Mouse (Mus musculus) cerebellum, adult 2 months (tissue): ENCODE measurements at regions not wholly inside any gene's neighbourhood (a gene's known extent, or its start where the extent isn't known, plus 50 kb on each side); places are given as distances from the start of the nearest gene placed in this dataset.

Experiments
- DNase-seq, 2 experiments: peaks; one replicate each; pipeline ENCODE4 v3.0.0; 2021
- H3K27ac ChIP-seq: fragments of 200-500 bp; 2 replicates; pipeline ENCODE4 v1.5.1; 2012; ENCODE audit warnings: low read length, control low read depth, inconsistent platforms; ENCODE audit not compliant: insufficient read depth
- H3K27me3 ChIP-seq: fragments of 200-500 bp; 2 replicates; pipeline ENCODE4 v1.6.1; 2012; ENCODE audit warnings: inconsistent platforms, mild to moderate bottlenecking, low read length, moderate library complexity; ENCODE audit not compliant: control insufficient read depth, insufficient read depth
- H3K4me1 ChIP-seq: fragments of 200-500 bp; 2 replicates; pipeline ENCODE4 v1.6.1; 2011; ENCODE audit warnings: low read length; ENCODE audit not compliant: control insufficient read depth, insufficient read depth
- H3K4me3 ChIP-seq: fragments of 200-500 bp; replicated peaks from 2 replicates; pipeline ENCODE3; 2011; ENCODE audit warnings: mild to moderate bottlenecking, low read depth, low read length, control low read depth; ENCODE audit not compliant: insufficient read depth
- CTCF ChIP-seq: fragments of 200-500 bp; IDR thresholded peaks from 2 replicates; pipeline ENCODE4 v1.5.1; 2011; ENCODE audit warnings: low read depth, mild to moderate bottlenecking, control low read depth, low read length, moderate library complexity, borderline replicate concordance; ENCODE audit not compliant: insufficient read depth
- POLR2A ChIP-seq: fragments of 200-500 bp; IDR thresholded peaks from 2 replicates; pipeline ENCODE4 v1.6.1; 2011; ENCODE audit warnings: low read length, control low read depth, borderline replicate concordance; ENCODE audit not compliant: insufficient read depth
- WGBS: fragments of 180-500 bp; shearing (Covaris S2); methylation state at CpG from one replicate; pipeline ENCODE4 v1.1.7; 2018; 5-methylcytosine and 5-hydroxymethylcytosine counted together

DNA sequence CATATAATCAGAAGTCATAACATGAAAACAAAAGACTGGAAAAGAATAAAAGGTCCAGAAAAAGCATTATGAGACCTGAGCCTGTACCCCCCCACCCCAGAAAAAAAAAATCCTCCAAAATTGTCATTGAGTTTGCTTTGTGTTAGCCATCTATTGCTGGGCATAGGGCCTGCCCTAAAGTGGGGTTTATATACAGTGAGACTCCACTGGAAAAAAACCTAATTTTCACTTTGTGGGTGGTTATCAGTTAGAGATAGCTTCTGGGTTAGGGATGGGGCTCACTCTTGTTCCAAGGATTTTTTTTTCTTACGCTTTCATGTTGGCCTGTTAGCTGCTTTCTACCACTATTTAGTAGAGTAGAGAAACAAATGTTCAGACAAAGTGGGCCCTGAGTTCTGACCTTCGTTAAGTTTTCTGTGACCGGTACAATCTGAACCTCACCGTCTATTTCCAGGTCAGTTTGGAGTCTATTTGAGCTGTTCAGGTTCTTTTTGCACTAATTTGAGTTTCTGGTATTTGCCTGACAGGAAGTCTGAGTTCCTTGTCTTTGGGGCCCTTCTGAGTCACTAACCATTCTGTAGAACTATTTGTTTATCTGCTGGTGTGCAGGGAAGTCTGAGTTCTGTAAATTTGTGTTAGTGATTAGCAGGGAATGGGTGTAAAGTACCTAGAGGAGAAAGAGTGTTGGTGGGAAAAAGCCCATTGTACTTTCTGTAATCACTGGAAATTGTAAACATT lies 208.1 kb downstream of the Parm1 start:
- 91% methylated on average over 4 of the region's 4 CpGs for WGBS
- DNase-seq = no peak
- Histone ChIP-seq H3K27me3 (no peaks in the 10 kb centered on the region), H3K4me3 (no peak overlapping the region), H3K4me1 (no peaks in the 10 kb centered on the region), H3K27ac (no peak overlapping the region)
- no peak for TF ChIP-seq POLR2A

DNA sequence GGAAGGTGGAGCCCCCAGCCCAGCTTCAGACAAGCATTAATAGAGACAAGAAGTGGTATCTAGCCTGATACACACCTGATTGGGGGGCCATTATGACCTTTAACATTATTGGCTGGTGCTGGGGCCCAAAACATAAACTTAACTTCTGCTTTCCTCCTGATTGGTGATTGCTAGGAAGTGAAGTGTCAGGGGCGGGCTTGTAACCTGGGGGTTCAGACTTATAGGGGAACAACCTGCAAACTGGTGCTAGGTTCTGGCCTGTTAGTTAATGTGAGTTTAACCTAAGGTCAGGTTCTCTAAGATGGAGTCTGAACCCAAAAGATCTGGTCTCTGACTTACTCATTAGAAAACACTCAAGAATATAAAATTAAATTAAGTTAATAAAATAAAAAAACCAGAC lies 207.5 kb downstream of the Parm1 start:
- H3K27me3 ChIP-seq = no peaks in the 10 kb centered on the region
- no peak overlapping the region for H3K27ac ChIP-seq
- H3K4me3 ChIP-seq = no peak overlapping the region
- no peak for TF ChIP-seq POLR2A
- TF ChIP-seq CTCF = no peak
- no peak for DNase-seq
- H3K4me1 ChIP-seq = no peaks in the 10 kb centered on the region
- WGBS = 88% methylated on average over 1 of the region's 1 CpGs

DNA sequence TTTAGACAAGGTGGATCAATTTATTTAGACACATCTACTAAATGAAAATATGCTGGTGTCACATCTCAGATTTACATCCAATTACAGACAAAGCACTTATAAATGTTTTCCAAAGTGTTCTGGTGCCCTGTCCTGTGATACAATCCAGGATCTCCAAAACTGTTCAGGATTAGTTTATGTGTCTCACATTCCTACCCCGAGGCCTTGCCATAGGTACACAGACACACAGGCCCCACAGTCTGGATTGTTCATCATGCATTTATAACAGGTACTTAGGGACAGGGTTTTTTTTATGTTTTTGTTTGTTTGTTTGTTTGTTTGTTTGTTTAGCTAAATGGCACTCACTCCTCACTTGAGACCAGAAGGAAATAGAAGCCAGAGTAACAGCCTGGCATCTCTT lies 206.0 kb downstream of the Parm1 start:
- H3K4me3 ChIP-seq = no peak overlapping the region
- no peaks in the 10 kb centered on the region for H3K4me1 ChIP-seq
- whole genome bisulfite sequencing = 38% methylated on average over 1 of the region's 1 CpGs
- TF ChIP-seq POLR2A (no peak), CTCF (no peak)
- no peak overlapping the region for H3K27ac ChIP-seq
- no peak for DNase-seq
- no peaks in the 10 kb centered on the region for H3K27me3 ChIP-seq

DNA sequence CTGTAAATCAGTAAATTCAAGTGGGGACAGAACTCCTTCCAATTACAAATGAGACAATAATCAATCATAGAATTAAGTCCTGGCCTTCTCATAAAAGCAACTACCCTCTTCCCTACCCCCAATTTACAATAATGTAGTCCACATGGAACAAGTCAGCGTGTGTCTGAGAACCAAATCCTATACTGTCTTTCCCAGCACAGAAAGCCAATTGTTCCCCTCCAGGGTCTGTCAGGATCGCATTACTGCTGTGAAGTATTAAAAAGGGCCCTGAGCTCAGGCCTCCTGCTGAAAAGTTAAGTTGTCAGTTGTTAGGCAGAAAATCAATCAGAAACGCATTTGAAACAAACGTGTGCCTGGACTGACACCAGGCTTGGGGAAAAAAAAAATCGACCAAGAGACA lies 205.6 kb downstream of the Parm1 start:
- TF ChIP-seq POLR2A (no peak), CTCF (no peak)
- H3K27me3 ChIP-seq = no peaks in the 10 kb centered on the region
- no peaks in the 10 kb centered on the region for H3K4me1 ChIP-seq
- DNase-seq = no peak
- no peak overlapping the region for H3K4me3 ChIP-seq
- 21% methylated on average over 5 of the region's 5 CpGs for WGBS
- H3K27ac ChIP-seq = no peak overlapping the region

DNA sequence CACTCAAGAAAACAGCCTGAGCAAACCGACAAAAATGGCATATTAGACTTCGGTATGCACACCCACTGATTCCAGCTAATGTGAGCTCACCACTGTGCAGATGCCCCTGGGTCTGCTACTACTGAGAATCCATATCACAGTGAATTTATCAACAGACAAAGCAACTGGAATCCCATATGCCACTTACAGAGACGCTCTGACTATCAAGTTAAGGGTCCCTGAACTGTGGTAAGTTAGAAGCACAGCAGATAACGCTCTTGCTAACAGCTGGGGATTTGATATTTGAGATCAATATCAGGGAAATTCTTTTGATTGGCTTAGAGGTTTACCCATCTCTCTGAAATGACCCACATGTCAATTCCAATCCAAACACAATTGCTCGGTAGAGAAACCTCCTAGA lies 205.0 kb downstream of the Parm1 start:
- H3K27me3 ChIP-seq = no peaks in the 10 kb centered on the region
- 37% methylated on average over 5 of the region's 5 CpGs for WGBS
- no peak overlapping the region for H3K27ac ChIP-seq
- no peaks in the 10 kb centered on the region for H3K4me1 ChIP-seq
- TF ChIP-seq CTCF = no peak
- TF ChIP-seq POLR2A = no peak
- no peak for DNase-seq
- no peak overlapping the region for H3K4me3 ChIP-seq

DNA sequence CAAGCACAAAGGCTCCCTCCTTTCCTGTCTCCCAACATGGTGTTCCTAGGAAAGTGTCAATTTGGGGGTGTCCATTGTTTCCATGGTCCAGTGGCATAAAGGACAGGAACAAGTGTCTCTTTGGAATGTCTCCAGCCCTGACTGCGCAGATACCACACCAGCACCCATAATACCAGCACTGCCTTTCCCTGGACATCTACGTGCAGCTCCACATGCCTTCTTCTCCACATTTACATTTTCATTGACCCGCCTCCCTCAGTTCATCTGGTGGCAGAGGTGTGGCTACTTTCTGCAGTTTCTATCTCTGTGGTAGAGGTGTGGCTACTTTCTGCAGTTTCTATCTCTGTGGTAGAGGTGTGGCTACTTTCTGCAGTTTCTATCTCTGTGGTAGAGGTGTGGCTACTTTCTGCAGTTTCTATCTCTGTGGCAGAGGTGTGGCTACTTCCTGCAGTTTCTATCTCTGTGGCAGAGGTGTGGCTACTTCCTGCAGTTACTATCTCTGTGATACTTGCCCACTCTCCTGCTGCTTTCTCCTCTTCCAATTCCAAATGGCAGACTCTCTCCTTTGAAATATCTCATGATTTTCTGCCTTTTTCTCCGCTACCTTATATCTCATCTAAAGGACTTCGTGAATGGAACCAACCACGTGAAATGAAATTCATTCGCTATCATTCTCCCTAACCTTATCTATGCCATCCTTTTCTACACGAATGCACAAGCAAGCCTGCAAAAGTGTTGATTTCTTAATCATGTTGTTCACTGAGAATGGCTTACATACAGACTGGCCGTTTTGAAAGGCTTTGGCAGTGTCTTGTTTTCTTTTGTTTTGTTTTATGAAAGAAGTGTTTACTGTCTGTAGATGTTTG lies 204.0 kb downstream of the Parm1 start:
- no peak for TF ChIP-seq POLR2A
- TF ChIP-seq CTCF = no peak
- 67% methylated on average over 9 of the region's 9 CpGs for WGBS
- no peak overlapping the region for H3K4me3 ChIP-seq
- H3K27me3 ChIP-seq = no peaks in the 10 kb centered on the region
- H3K27ac ChIP-seq = no peak overlapping the region
- no peak for DNase-seq
- no peaks in the 10 kb centered on the region for H3K4me1 ChIP-seq

DNA sequence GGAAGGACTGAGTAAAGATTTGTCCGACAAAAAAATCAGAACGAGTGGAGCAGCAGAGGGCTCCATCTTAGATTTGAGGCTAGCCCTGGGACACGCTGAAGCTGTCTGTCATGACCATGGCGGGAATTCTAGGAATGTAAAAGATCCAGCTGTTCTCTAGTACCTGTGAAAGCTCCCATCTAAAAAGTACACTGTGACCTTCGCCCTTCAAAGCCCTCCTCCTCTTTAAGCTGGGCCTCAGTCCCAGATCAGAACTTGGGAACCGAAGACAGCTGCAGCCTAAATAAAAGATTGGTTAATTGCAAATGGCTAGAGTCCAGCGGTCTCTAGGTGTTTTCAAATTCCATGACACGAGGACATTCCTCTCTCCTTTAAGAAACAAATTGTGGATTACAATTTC lies 195.6 kb downstream of the Parm1 start:
- 39% methylated on average over 8 of the region's 8 CpGs for WGBS
- TF ChIP-seq POLR2A (no peak), CTCF (no peak)
- H3K27me3 ChIP-seq = no peaks in the 10 kb centered on the region
- H3K4me3 ChIP-seq = no peak overlapping the region
- no peak overlapping the region for H3K27ac ChIP-seq
- DNase-seq = no peak
- no peaks in the 10 kb centered on the region for H3K4me1 ChIP-seq

DNA sequence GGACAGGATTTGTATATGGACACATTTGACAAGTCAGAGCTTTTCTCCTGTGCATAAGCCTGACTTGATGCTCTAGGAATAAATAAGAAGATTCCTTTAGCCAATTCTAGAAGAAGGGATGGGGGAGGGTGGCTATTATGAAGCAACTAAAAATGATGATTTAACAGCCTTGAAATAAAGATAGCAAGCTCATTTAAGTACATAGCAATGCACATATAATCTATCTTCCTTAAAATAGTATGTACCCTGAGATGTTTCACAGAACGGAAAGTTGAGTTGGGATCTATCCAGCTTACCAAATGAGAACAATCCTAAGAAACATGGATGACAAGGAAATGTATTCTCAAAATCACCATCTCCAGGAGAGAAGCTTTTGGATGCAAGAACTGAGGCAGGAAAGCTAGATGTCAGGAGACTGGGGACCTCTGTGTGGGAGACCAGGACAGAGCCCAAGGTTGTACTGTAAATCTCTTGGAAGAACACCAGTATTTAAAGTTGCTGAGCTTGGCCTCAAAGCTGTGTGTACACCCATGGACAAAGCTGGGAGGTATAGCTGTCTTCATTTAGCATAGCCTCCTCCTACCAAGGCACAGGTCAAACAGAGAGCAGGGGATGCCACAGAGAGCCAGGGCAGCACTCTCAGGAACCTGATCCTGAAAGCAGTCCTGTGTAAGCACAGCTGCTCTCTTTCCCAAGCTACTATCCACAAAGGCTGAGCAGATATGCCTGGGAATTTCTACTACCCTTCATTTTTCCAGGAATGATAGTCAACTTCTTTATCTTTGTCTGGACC lies 192.3 kb downstream of the Parm1 start:
- Histone ChIP-seq H3K27me3 (no peaks in the 10 kb centered on the region), H3K27ac (no peak overlapping the region), H3K4me3 (no peak overlapping the region), H3K4me1 (no peaks in the 10 kb centered on the region)
- no peak for TF ChIP-seq CTCF
- no peak for TF ChIP-seq POLR2A
- WGBS = 94% methylated on average over 1 of the region's 1 CpGs
- DNase-seq = no peak
